Mouse (Mus musculus) bone marrow, adult 2 months (tissue): ENCODE data around the gene Sppl2a. TPM values are rescaled to one million over a fixed set of nuclear protein-coding genes. Genes with fewer than 3 reads are reported as not detected.
A peak's percentile ranks its signal among the peaks of the same experiment; 100 is the strongest.

ENCODE experiments used
- H3K27ac ChIP-seq: fragments of 200-500 bp; 2 replicates; pipeline ENCODE4 v1.5.1; 2012; ENCODE audit warnings: low read depth, mild to moderate bottlenecking, control low read depth, inconsistent platforms, low read length; ENCODE audit not compliant: control insufficient read depth, poor library complexity, insufficient read depth
- H3K4me1 ChIP-seq: fragments of 200-500 bp; 2 replicates; pipeline ENCODE4 v1.6.1; 2011; ENCODE audit warnings: low read length; ENCODE audit not compliant: control insufficient read depth, insufficient read depth
- H3K4me3 ChIP-seq: fragments of 200-500 bp; replicated peaks from 2 replicates; pipeline ENCODE3; 2011; ENCODE audit warnings: mild to moderate bottlenecking, low read depth, low read length, control low read depth; ENCODE audit not compliant: control insufficient read depth
- CTCF ChIP-seq: fragments of 200-500 bp; IDR thresholded peaks from 2 replicates; pipeline ENCODE4 v1.5.1; 2011; ENCODE audit warnings: low read length, control low read depth; ENCODE audit not compliant: control insufficient read depth, insufficient read depth
- POLR2A ChIP-seq: fragments of 200-500 bp; IDR thresholded peaks from 2 replicates; pipeline ENCODE4 v1.6.1; 2011; ENCODE audit warnings: low read depth, mild to moderate bottlenecking, control low read depth, low read length, borderline replicate concordance; ENCODE audit not compliant: control insufficient read depth
- WGBS: fragments of 180-500 bp; shearing (Covaris S2); methylation state at CpG from one replicate; pipeline ENCODE4 v1.1.7; 2018; 5-methylcytosine and 5-hydroxymethylcytosine counted together
- polyA plus RNA-seq: library from polyadenylated mRNA; stranded (reverse); fragments of >200 nt; gene quantifications from 2 replicates; pipeline ENCODE4 v1.2.4, GENCODE M21; 2011; ENCODE audit warnings: low replicate concordance; ENCODE audit not compliant: missing spikeins, insufficient read depth, insufficient read length

Gene Sppl2a
- polyA plus RNA-seq, 1 experiment, result 17.3 TPM

GRCm38 (mm10) chr2:126947646-126948045 is 14.6 kb upstream of the Sppl2a start:
- H3K27ac ChIP-seq, result no peak overlapping the region
- no peak for TF ChIP-seq POLR2A
- TF ChIP-seq CTCF, result no peak
- H3K4me1 ChIP-seq, result no peaks in the 10 kb centered on the region
- H3K4me3 ChIP-seq, result no peak overlapping the region

GRCm38 (mm10) chr2:126943211-126943610 is 10.2 kb upstream of the Sppl2a start:
- whole genome bisulfite sequencing, result 76% methylated on average over 2 of the region's 2 CpGs
- Histone ChIP-seq H3K4me3 (no peak overlapping the region), H3K27ac (no peak overlapping the region), H3K4me1 (no peaks in the 10 kb centered on the region)
- TF ChIP-seq CTCF (no peak), POLR2A (no peak)

- no peak overlapping the region for H3K27ac ChIP-seq
- TF ChIP-seq POLR2A (no peak), CTCF (no peak)
- WGBS, result 64% methylated on average over 3 of the region's 3 CpGs
- H3K4me1 ChIP-seq, result no peaks in the 10 kb centered on the region
- H3K4me3 ChIP-seq, result no peak overlapping the region
Measured at GRCm38 (mm10) chr2:126940314-126940866, 7.4 kb upstream of the Sppl2a start.

- TF ChIP-seq CTCF (no peak), POLR2A (no peak)
- H3K4me1 ChIP-seq, result no peaks in the 10 kb centered on the region
- WGBS, result 81% methylated on average over 6 of the region's 6 CpGs
- no peak overlapping the region for H3K27ac ChIP-seq
- H3K4me3 ChIP-seq, result no peak overlapping the region
Measured at GRCm38 (mm10) chr2:126938069-126938468, 5.0 kb upstream of the Sppl2a start.

GRCm38 (mm10) chr2:126933921-126934320 is 886 bp upstream of the Sppl2a start:
- H3K4me3 ChIP-seq, result no peak overlapping the region
- no peaks in the 10 kb centered on the region; the same call in 1 of the 2 replicates for H3K4me1 ChIP-seq
- no peak overlapping the region for H3K27ac ChIP-seq
- no peak for TF ChIP-seq POLR2A
- TF ChIP-seq CTCF, result no peak

- WGBS, result 4% methylated on average over 15 of the region's 15 CpGs
- Histone ChIP-seq H3K4me1 (no peaks in the 10 kb centered on the region; the same call in 1 of the 2 replicates), H3K4me3 (peak overlapping the region; percentile 87), H3K27ac (peak overlapping the region; percentile 81)
- TF ChIP-seq POLR2A, result no peak
- no peak for TF ChIP-seq CTCF
Measured at GRCm38 (mm10) chr2:126932261-126932896, 656 bp downstream of the Sppl2a start.

- 52% methylated on average over 4 of the region's 4 CpGs for WGBS
- no peak overlapping the region for H3K4me3 ChIP-seq
- H3K27ac ChIP-seq, result no peak overlapping the region
- TF ChIP-seq CTCF, result no peak
- no peak for TF ChIP-seq POLR2A
- H3K4me1 ChIP-seq, result no peaks in the 10 kb centered on the region; the same call in 1 of the 2 replicates
Measured at GRCm38 (mm10) chr2:126931784-126932183, 1.3 kb downstream of the Sppl2a start.

GRCm38 (mm10) chr2:126928681-126929080 is 4.4 kb downstream of the Sppl2a start:
- WGBS, result 80% methylated on average over 6 of the region's 6 CpGs
- no peak overlapping the region for H3K4me3 ChIP-seq
- H3K4me1 ChIP-seq, result no peaks in the 10 kb centered on the region; the same call in 1 of the 2 replicates
- TF ChIP-seq POLR2A (no peak), CTCF (no peak)
- no peak overlapping the region for H3K27ac ChIP-seq

GRCm38 (mm10) chr2:126920358-126921060 is 12.5 kb downstream of the Sppl2a start:
- 73% methylated on average over 12 of the region's 12 CpGs for WGBS
- Histone ChIP-seq H3K4me3 (no peak overlapping the region), H3K4me1 (no peaks in the 10 kb centered on the region), H3K27ac (no peak overlapping the region)
- no peak for TF ChIP-seq CTCF
- no peak for TF ChIP-seq POLR2A
